Mouse (Mus musculus) MEL (cell line): ENCODE measurements at regions not wholly inside any gene's neighbourhood (a gene's known extent, or its start where the extent isn't known, plus 50 kb on each side); places are given as distances from the start of the nearest gene placed in this dataset.

Experiments
- DNase-seq: peaks from one replicate; pipeline ENCODE4 v3.0.0; 2011; ENCODE audit warnings: low read depth, low spot score
- H3K27ac ChIP-seq: 2 replicates; pipeline ENCODE4 v1.5.1; 2012; ENCODE audit warnings: low read depth, mild to moderate bottlenecking, control low read depth, low read length, moderate library complexity; ENCODE audit not compliant: control insufficient read depth
- H3K27me3 ChIP-seq, 2 experiments: fragments of 150-350 bp in 1 of 2; sonication (generic) in 1 of 2; 2 replicates each; pipeline ENCODE4 v1.6.1; 2012; ENCODE audit warnings: low read length in 2 of 2, mild to moderate bottlenecking in 2 of 2, improper control_type of control experiment in 1 of 2, moderate library complexity in 1 of 2; ENCODE audit not compliant: insufficient read depth in 2 of 2, control insufficient read depth in 1 of 2
- H3K36me3 ChIP-seq, 2 experiments: 2 replicates each; pipeline ENCODE4 v1.6.1; 2012 to 2014; ENCODE audit warnings: low read length in 2 of 2, improper control_type of control experiment in 1 of 2, inconsistent platforms in 1 of 2, mild to moderate bottlenecking in 1 of 2; ENCODE audit not compliant: insufficient read depth in 2 of 2, control insufficient read depth in 1 of 2
- H3K4me1 ChIP-seq, 2 experiments: fragments of 150-350 bp in 1 of 2; sonication (generic) in 1 of 2; 2 replicates each; pipeline ENCODE4 v1.6.1; 2012; ENCODE audit warnings: low read length in 2 of 2, improper control_type of control experiment in 1 of 2, mild to moderate bottlenecking in 1 of 2; ENCODE audit not compliant: insufficient read depth in 2 of 2, control insufficient read depth in 1 of 2
- H3K4me3 ChIP-seq, 2 experiments: fragments of 150-350 bp in 1 of 2; sonication (generic) in 1 of 2; 2 replicates each; pipeline ENCODE4 v1.5.1; 2012; ENCODE audit warnings: low read depth in 2 of 2, low read length in 2 of 2, mild to moderate bottlenecking in 2 of 2, moderate library complexity in 2 of 2, control low read depth in 1 of 2, improper control_type of control experiment in 1 of 2; ENCODE audit not compliant: control insufficient read depth in 1 of 2, insufficient read depth in 1 of 2
- H3K79me2 ChIP-seq: 2 replicates; pipeline ENCODE4 v1.6.1; 2012; ENCODE audit warnings: mild to moderate bottlenecking, low read length, moderate library complexity; ENCODE audit not compliant: control insufficient read depth, poor library complexity, insufficient read depth
- H3K9ac ChIP-seq: 2 replicates; pipeline ENCODE4 v1.6.1; 2012; ENCODE audit warnings: low read depth, mild to moderate bottlenecking, control low read depth, low read length, moderate library complexity; ENCODE audit not compliant: control insufficient read depth, poor library complexity, severe bottlenecking
- H3K9me3 ChIP-seq: fragments of 150-350 bp; sonication (generic); replicated peaks from 2 replicates; pipeline ENCODE4 v1.6.1; 2012; ENCODE audit warnings: mild to moderate bottlenecking, low read length, improper control_type of control experiment, moderate library complexity; ENCODE audit not compliant: insufficient read depth
- BHLHE40 ChIP-seq: IDR thresholded peaks from 2 replicates; pipeline ENCODE4 v1.6.1; 2012; ENCODE audit warnings: low read depth, mild to moderate bottlenecking, inconsistent platforms, low read length, improper control_type of control experiment, borderline replicate concordance
- CHD1 ChIP-seq: IDR thresholded peaks from 2 replicates; pipeline ENCODE4 v1.6.1; 2012; ENCODE audit warnings: low read depth, mild to moderate bottlenecking, inconsistent platforms, low read length, improper control_type of control experiment
- CTCF ChIP-seq, 3 experiments: IDR thresholded peaks in 2 of 3; conservative IDR thresholded peaks in 1 of 3; 2 replicates each; pipeline ENCODE4 v1.5.1; 2011 to 2012; ENCODE audit warnings: low read length in 3 of 3, low read depth in 2 of 3, mild to moderate bottlenecking in 2 of 3, improper control_type of control experiment in 1 of 3, inconsistent platforms in 1 of 3, mixed read lengths in 1 of 3, moderate library complexity in 1 of 3; ENCODE audit not compliant: control insufficient read depth in 1 of 3, insufficient read depth in 1 of 3, poor library complexity in 1 of 3, severe bottlenecking in 1 of 3
- E2F4 ChIP-seq: IDR thresholded peaks from 2 replicates; pipeline ENCODE4 v1.6.1; 2011; ENCODE audit warnings: low read depth, low read length, improper control_type of control experiment, borderline replicate concordance
- ETS1 ChIP-seq: IDR thresholded peaks from 2 replicates; pipeline ENCODE4 v1.6.1; 2012; ENCODE audit warnings: low read depth, mild to moderate bottlenecking, inconsistent platforms, low read length, improper control_type of control experiment, moderate library complexity
- GABPA ChIP-seq: IDR thresholded peaks from 2 replicates; pipeline ENCODE4 v1.6.1; 2012; ENCODE audit warnings: low read depth, mild to moderate bottlenecking, inconsistent platforms, low read length, improper control_type of control experiment, moderate library complexity
- GATA1 ChIP-seq: IDR thresholded peaks from 2 replicates; pipeline ENCODE4 v1.6.1; 2011; ENCODE audit warnings: low read depth, low read length, improper control_type of control experiment
- JUND ChIP-seq: IDR thresholded peaks from 2 replicates; pipeline ENCODE4 v1.6.1; 2011; ENCODE audit warnings: low read depth, mild to moderate bottlenecking, improper control_type of control experiment, low read length
- MYC ChIP-seq: IDR thresholded peaks from 2 replicates; pipeline ENCODE4 v1.6.1; 2011; ENCODE audit warnings: low read depth, mild to moderate bottlenecking, low read length, improper control_type of control experiment, moderate library complexity
- NRF1 ChIP-seq: IDR thresholded peaks from 2 replicates; pipeline ENCODE4 v1.6.1; 2014; ENCODE audit warnings: low read depth, mild to moderate bottlenecking, inconsistent platforms, low read length, improper control_type of control experiment, moderate library complexity; ENCODE audit not compliant: poor library complexity, insufficient read depth, severe bottlenecking
- POLR2AphosphoS2 ChIP-seq: IDR thresholded peaks from 2 replicates; pipeline ENCODE4 v1.6.1; 2011; ENCODE audit warnings: low read length, improper control_type of control experiment
- SMC3 ChIP-seq: IDR thresholded peaks from 2 replicates; pipeline ENCODE4 v1.6.1; 2011; ENCODE audit warnings: low read depth, low read length, improper control_type of control experiment
- ZC3H11A ChIP-seq: IDR thresholded peaks from 2 replicates; pipeline ENCODE4 v1.6.1; 2012; ENCODE audit warnings: low read depth, mild to moderate bottlenecking, inconsistent platforms, low read length, improper control_type of control experiment
- ZMIZ1 ChIP-seq: IDR thresholded peaks from 2 replicates; pipeline ENCODE4 v1.6.1; 2012; ENCODE audit warnings: low read depth, mild to moderate bottlenecking, inconsistent platforms, low read length, improper control_type of control experiment, moderate library complexity
- ZNF384 ChIP-seq: IDR thresholded peaks from 2 replicates; pipeline ENCODE4 v1.6.1; 2012; ENCODE audit warnings: low read depth, mild to moderate bottlenecking, inconsistent platforms, low read length, improper control_type of control experiment

GRCm38 (mm10) chr5:54343432-54343831 is 345.1 kb downstream of the Stim2 start:
- DNase-seq = no peak
- Histone ChIP-seq H3K4me1 (no peaks in the 10 kb centered on the region), H3K9me3 (no peaks in the 10 kb centered on the region), H3K79me2 (no peaks in the 10 kb centered on the region), H3K27me3 (no peaks in the 10 kb centered on the region), H3K9ac (no peak overlapping the region), H3K36me3 (no peaks in the 10 kb centered on the region), H3K27ac (no peak overlapping the region), H3K4me3 (no peak overlapping the region)
- TF ChIP-seq ZMIZ1 = no peak
- no peak for TF ChIP-seq SMC3
- no peak for TF ChIP-seq ZNF384
- no peak for TF ChIP-seq E2F4
- TF ChIP-seq POLR2AphosphoS2 = no peak
- TF ChIP-seq NRF1 = no peak

GRCm38 (mm10) chr5:54348820-54349596 is 350.7 kb downstream of the Stim2 start:
- H3K79me2 ChIP-seq = no peaks in the 10 kb centered on the region
- H3K4me3 ChIP-seq = no peak overlapping the region
- no peaks in the 10 kb centered on the region for H3K4me1 ChIP-seq
- TF ChIP-seq E2F4 (no peak), GABPA (no peak), MYC (no peak), ETS1 (no peak), CHD1 (no peak), BHLHE40 (no peak), GATA1 (no peak), ZC3H11A (no peak), JUND (no peak), CTCF (IDR thresholded peaks at IDR 0.05 in 2 of 3, conservative IDR thresholded peaks at IDR 0.05 in 1 of 3; ENCODE audit: control insufficient read depth in 1 of 3, insufficient read depth in 1 of 3, low read depth in 2 of 3, low read length in 3 of 3, poor library complexity in 1 of 3, severe bottlenecking in 1 of 3) (no peak)
- H3K36me3 ChIP-seq = no peaks in the 10 kb centered on the region
- H3K9me3 ChIP-seq = no peaks in the 10 kb centered on the region
- H3K9ac ChIP-seq = no peak overlapping the region
- H3K27me3 ChIP-seq = no peaks in the 10 kb centered on the region
- no peak overlapping the region for H3K27ac ChIP-seq
- no peak for DNase-seq
